Mouse (Mus musculus): ENCODE measurements at regions not wholly inside any gene's neighbourhood (a gene's known extent, or its start where the extent isn't known, plus 50 kb on each side); places are given as distances from the start of the nearest gene placed in this dataset.

GRCm38 (mm10) chr5:64435958-64436357 is 279.9 kb downstream of the Tbc1d1 start:
- H3K27ac ChIP-seq (ENCODE audit: insufficient read depth, low read depth), result no peak overlapping the region
- H3K36me3 ChIP-seq (replicated peaks in 1 of 2; ENCODE audit: control insufficient read depth in 1 of 2, insufficient read depth in 1 of 2, low read length in 1 of 2), result no peaks in the 10 kb centered on the region
- DNase-seq (ENCODE audit: extremely low read depth), result no peak
- in situ Hi-C loops (cut with MboI; ENCODE audit: low pct_ligation_motif_present, low pct_unique_long_range_greater_than_20kb, low sequenced_read_pairs) (no loop called here), dilution Hi-C loops (cut with MboI; ENCODE audit: extremely low pct_ligation_motif_present, extremely low pct_unique_long_range_greater_than_20kb, low sequenced_read_pairs) (no loop called here)
- no peak overlapping the region for H3K4me2 ChIP-seq (ENCODE audit: insufficient read depth, low read depth, poor library complexity, severe bottlenecking)
- no peaks in the 10 kb centered on the region for H3K79me2 ChIP-seq (replicated peaks; ENCODE audit: control insufficient read depth, extremely low read depth, insufficient read depth, poor library complexity, severe bottlenecking)
- TF ChIP-seq IRF4 (IDR thresholded peaks at IDR 0.05; ENCODE audit: low read depth, low read length) (no peak), ZMIZ1 (IDR thresholded peaks at IDR 0.05; ENCODE audit: low read depth, low read length) (no peak), NELFE (IDR thresholded peaks at IDR 0.05; ENCODE audit: low read depth, low read length) (no peak), JUND (conservative IDR thresholded peaks at IDR 0.05; ENCODE audit: low read depth, low read length) (no peak), E2F4 (IDR thresholded peaks at IDR 0.05; ENCODE audit: insufficient replicate concordance, low read depth, low read length) (no peak), KAT2A (IDR thresholded peaks at IDR 0.05; ENCODE audit: insufficient replicate concordance, low read length) (no peak), TCF12 (IDR thresholded peaks at IDR 0.05; ENCODE audit: low read depth, low read length) (no peak), CTCF (conservative IDR thresholded peaks at IDR 0.05 in 1 of 2, IDR thresholded peaks at IDR 0.05 in 1 of 2; ENCODE audit: low read depth in 2 of 2, low read length in 2 of 2) (no peak), MXI1 (IDR thresholded peaks at IDR 0.05; ENCODE audit: low read depth, low read length) (no peak), ETS1 (conservative IDR thresholded peaks at IDR 0.05; ENCODE audit: low read depth, low read length) (no peak), RCOR1 (conservative IDR thresholded peaks at IDR 0.05; ENCODE audit: low read depth, low read length) (no peak), JUN (IDR thresholded peaks at IDR 0.05; ENCODE audit: insufficient read depth, low read depth, low read length) (no peak), ZNF384 (IDR thresholded peaks at IDR 0.05; ENCODE audit: low read depth, low read length) (no peak), UBTF (IDR thresholded peaks at IDR 0.05; ENCODE audit: low read depth, low read length) (no peak), EP300 (IDR thresholded peaks at IDR 0.05; ENCODE audit: low read length) (no peak), ELF1 (IDR thresholded peaks at IDR 0.05; ENCODE audit: low read depth, low read length) (no peak)
- H3K27me3 ChIP-seq (replicated peaks), result no peaks in the 10 kb centered on the region
- H3K9me3 ChIP-seq (replicated peaks; ENCODE audit: low read length), result no peaks in the 10 kb centered on the region
- no peak overlapping the region for H3K9ac ChIP-seq (ENCODE audit: insufficient read depth, low read depth)
- no peak overlapping the region for H3K4me3 ChIP-seq (replicated peaks in 1 of 3; ENCODE audit: low read depth in 2 of 3, low read length in 2 of 3, poor library complexity in 1 of 3)
- peaks cover 0 to 11% of the 10 kb centered on the region in 2 experiments; a peak in 2 of 4 replicates for H3K4me1 ChIP-seq (ENCODE audit: control insufficient read depth in 1 of 2, insufficient read depth in 2 of 2)

- H3K79me2 ChIP-seq (replicated peaks; ENCODE audit: control insufficient read depth, extremely low read depth, insufficient read depth, poor library complexity, severe bottlenecking), result no peaks in the 10 kb centered on the region
- H3K9me3 ChIP-seq (replicated peaks; ENCODE audit: low read length), result no peaks in the 10 kb centered on the region
- TF ChIP-seq SMC3 (IDR thresholded peaks at IDR 0.05; ENCODE audit: low read depth, low read length) (no peak), TBP (conservative IDR thresholded peaks at IDR 0.05; ENCODE audit: low read depth, low read length) (no peak), CHD1 (IDR thresholded peaks at IDR 0.05; ENCODE audit: low read depth, low read length) (no peak), RCOR1 (conservative IDR thresholded peaks at IDR 0.05; ENCODE audit: low read depth, low read length) (no peak), CTCF (conservative IDR thresholded peaks at IDR 0.05 in 1 of 2, IDR thresholded peaks at IDR 0.05 in 1 of 2; ENCODE audit: low read depth in 2 of 2, low read length in 2 of 2) (no peak), GABPA (IDR thresholded peaks at IDR 0.05; ENCODE audit: insufficient replicate concordance, low read depth, low read length) (no peak), IRF4 (IDR thresholded peaks at IDR 0.05; ENCODE audit: low read depth, low read length) (no peak), ETS1 (conservative IDR thresholded peaks at IDR 0.05; ENCODE audit: low read depth, low read length) (no peak), EP300 (IDR thresholded peaks at IDR 0.05; ENCODE audit: low read length) (no peak), CHD2 (IDR thresholded peaks at IDR 0.05; ENCODE audit: low read length) (no peak), BHLHE40 (IDR thresholded peaks at IDR 0.05; ENCODE audit: low read depth, low read length) (no peak), TCF12 (IDR thresholded peaks at IDR 0.05; ENCODE audit: low read depth, low read length) (no peak), MAFK (IDR thresholded peaks at IDR 0.05; ENCODE audit: insufficient replicate concordance, low read length) (no peak), KAT2A (IDR thresholded peaks at IDR 0.05; ENCODE audit: insufficient replicate concordance, low read length) (no peak), PAX5 (IDR thresholded peaks at IDR 0.05; ENCODE audit: low read length) (no peak), USF2 (conservative IDR thresholded peaks at IDR 0.05; ENCODE audit: low read depth, low read length) (no peak), ELF1 (IDR thresholded peaks at IDR 0.05; ENCODE audit: low read depth, low read length) (no peak), ZNF384 (IDR thresholded peaks at IDR 0.05; ENCODE audit: low read depth, low read length) (no peak), NRF1 (IDR thresholded peaks at IDR 0.05; ENCODE audit: low read depth, low read length) (no peak), MEF2A (IDR thresholded peaks at IDR 0.05; ENCODE audit: borderline replicate concordance, low read depth, low read length) (no peak)
- in situ Hi-C loops (cut with MboI; ENCODE audit: low pct_ligation_motif_present, low pct_unique_long_range_greater_than_20kb, low sequenced_read_pairs), result no loop called here
- H3K27me3 ChIP-seq (replicated peaks), result no peaks in the 10 kb centered on the region
- H3K4me3 ChIP-seq (replicated peaks in 1 of 3; ENCODE audit: low read depth in 2 of 3, low read length in 2 of 3, poor library complexity in 1 of 3), result no peak overlapping the region
- no peak overlapping the region for H3K9ac ChIP-seq (ENCODE audit: insufficient read depth, low read depth)
- no peaks in the 10 kb centered on the region for H3K36me3 ChIP-seq (replicated peaks in 1 of 2; ENCODE audit: control insufficient read depth in 1 of 2, insufficient read depth in 1 of 2, low read length in 1 of 2)
- H3K4me1 ChIP-seq (ENCODE audit: control insufficient read depth in 1 of 2, insufficient read depth in 2 of 2), result peaks cover 0 to 11% of the 10 kb centered on the region in 2 experiments; a peak in 2 of 4 replicates
- no peak for DNase-seq (ENCODE audit: extremely low read depth)
- no peak overlapping the region for H3K4me2 ChIP-seq (ENCODE audit: insufficient read depth, low read depth, poor library complexity, severe bottlenecking)
- dilution Hi-C loops (cut with MboI; ENCODE audit: extremely low pct_ligation_motif_present, extremely low pct_unique_long_range_greater_than_20kb, low sequenced_read_pairs), result no loop called here
- no peak overlapping the region for H3K27ac ChIP-seq (ENCODE audit: insufficient read depth, low read depth)
These were observed 281.6 kb downstream of the Tbc1d1 start for GRCm38 (mm10) chr5:64437720-64438119.

Data from CH12.LX (cell line).